Mouse (Mus musculus) MEL (cell line): ENCODE results near the gene Odf4.

Experiments used
- CTCF ChIP-seq, 3 experiments: IDR thresholded peaks in 2 of 3; conservative IDR thresholded peaks in 1 of 3; 2 replicates each; pipeline ENCODE4 v1.5.1; 2011 to 2012; ENCODE audit warnings: low read length in 3 of 3, low read depth in 2 of 3, mild to moderate bottlenecking in 2 of 3, improper control_type of control experiment in 1 of 3, inconsistent platforms in 1 of 3, mixed read lengths in 1 of 3, moderate library complexity in 1 of 3; ENCODE audit not compliant: control insufficient read depth in 1 of 3, insufficient read depth in 1 of 3, poor library complexity in 1 of 3, severe bottlenecking in 1 of 3
- GATA1 ChIP-seq: IDR thresholded peaks from 2 replicates; pipeline ENCODE4 v1.6.1; 2011; ENCODE audit warnings: low read depth, low read length, improper control_type of control experiment
- MAX ChIP-seq: IDR thresholded peaks from 2 replicates; pipeline ENCODE4 v1.6.1; 2011; ENCODE audit warnings: low read length, improper control_type of control experiment
- MYC ChIP-seq: IDR thresholded peaks from 2 replicates; pipeline ENCODE4 v1.6.1; 2011; ENCODE audit warnings: low read depth, mild to moderate bottlenecking, low read length, improper control_type of control experiment, moderate library complexity
- POLR2A ChIP-seq, 2 experiments: IDR thresholded peaks; 2 replicates each; pipeline ENCODE4 v1.6.1; 2011 to 2012; ENCODE audit warnings: low read length in 2 of 2, mild to moderate bottlenecking in 2 of 2, control low read depth in 1 of 2, improper control_type of control experiment in 1 of 2, low read depth in 1 of 2, moderate library complexity in 1 of 2; ENCODE audit not compliant: control insufficient read depth in 1 of 2, insufficient read depth in 1 of 2, poor library complexity in 1 of 2
- TCF12 ChIP-seq: IDR thresholded peaks from 2 replicates; pipeline ENCODE4 v1.6.1; 2014; ENCODE audit warnings: low read depth, mild to moderate bottlenecking, inconsistent platforms, low read length, improper control_type of control experiment, moderate library complexity

DNA sequence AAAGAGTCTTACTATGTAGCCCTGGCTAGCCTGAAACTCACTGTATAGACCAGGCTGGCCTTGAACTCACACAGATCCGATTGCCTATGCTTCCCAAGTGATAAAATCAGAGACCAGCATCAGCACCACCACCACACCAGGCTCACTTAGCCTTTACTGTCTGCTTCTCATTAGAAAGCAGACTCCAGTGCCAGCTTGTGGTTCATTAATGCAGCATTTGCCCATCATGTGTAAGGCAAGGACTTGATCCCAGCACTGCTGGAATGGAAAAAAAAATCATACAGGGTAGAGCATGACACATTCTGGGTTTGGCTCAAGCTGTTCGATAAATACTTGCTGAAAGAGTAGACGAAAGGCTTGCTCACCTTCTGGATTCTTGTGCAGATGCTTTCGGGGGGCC, 19.1 kb upstream of the Odf4 start:
- TF ChIP-seq POLR2A (IDR thresholded peaks at IDR 0.05; ENCODE audit: control insufficient read depth in 1 of 2, insufficient read depth in 1 of 2, low read depth in 1 of 2, low read length in 2 of 2, poor library complexity in 1 of 2): no peak
- TF ChIP-seq CTCF (IDR thresholded peaks at IDR 0.05 in 2 of 3, conservative IDR thresholded peaks at IDR 0.05 in 1 of 3; ENCODE audit: control insufficient read depth in 1 of 3, insufficient read depth in 1 of 3, low read depth in 2 of 3, low read length in 3 of 3, poor library complexity in 1 of 3, severe bottlenecking in 1 of 3): no peak
- TF ChIP-seq MAX: no peak
- TF ChIP-seq GATA1: no peak
- TF ChIP-seq TCF12: no peak
- TF ChIP-seq MYC: no peak
